Mouse (Mus musculus) right cerebral cortex, postnatal 25 days (tissue): ENCODE data around the gene Aes.

Experiments used
- DNase-seq: peaks from one replicate; pipeline ENCODE4 v3.0.0; 2022

Gene Aes

GRCm38 (mm10) chr10:81600096-81600495 is 40.8 kb downstream of the Aes start:
- DNase-seq, result no peak

- DNase-seq, result peak; percentile 86
Observed at GRCm38 (mm10) chr10:81600738-81601203, 41.5 kb downstream of the Aes start, which contains the start of gene Tle6. Gene Tle6 (minus strand): TSS chr10:81601073.

GRCm38 (mm10) chr10:81601396-81601905 is 42.2 kb downstream of the Aes start:
- DNase-seq, result no peak

GRCm38 (mm10) chr10:81602741-81603151 is 43.5 kb downstream of the Aes start:
- DNase-seq, result no peak

- no peak for DNase-seq
Observed at GRCm38 (mm10) chr10:81604019-81604967, 45.0 kb downstream of the Aes start.

- peak; percentile 84 for DNase-seq
Observed at GRCm38 (mm10) chr10:81604968-81605665, 45.8 kb downstream of the Aes start.

- no peak for DNase-seq
Observed at GRCm38 (mm10) chr10:81605666-81605973, 46.3 kb downstream of the Aes start.

- peak; percentile 91 for DNase-seq
Observed at GRCm38 (mm10) chr10:81605974-81606751, 46.9 kb downstream of the Aes start, which contains the start of gene BC025920. Gene BC025920 (plus strand): TSS chr10:81606270.

- DNase-seq, result no peak
Observed at GRCm38 (mm10) chr10:81608308-81608707, 49.0 kb downstream of the Aes start.

GRCm38 (mm10) chr10:81612779-81613178 is 53.5 kb downstream of the Aes start:
- DNase-seq, result no peak

- no peak for DNase-seq
Observed at GRCm38 (mm10) chr10:81615486-81615885, 56.2 kb downstream of the Aes start.
